Mouse (Mus musculus) limb, embryonic 14.5 days (tissue): Measurements from ENCODE around the gene Glmp. TPM values are rescaled to one million over a fixed set of nuclear protein-coding genes. Genes with fewer than 3 reads are reported as not detected.
A peak's percentile ranks its signal among the peaks of the same experiment; 100 is the strongest.

Experiments
- ATAC-seq: fragments of 200-750 bp; cut with Nextera tagmentation; 2 replicates; pipeline ENCODE4 v1.8.0; 2017; ENCODE audit warnings: low read depth, moderate number of reproducible peaks, moderate TSS enrichment; ENCODE audit not compliant: low FRiP score
- DNase-seq: peaks from one replicate; pipeline ENCODE4 v3.0.0-alpha.2; 2015; ENCODE audit warnings: low spot score
- H3K27ac ChIP-seq: fragments of 300-500 bp; sonication (generic); replicated peaks from 2 replicates; pipeline ENCODE4 v1.5.1; 2014; ENCODE audit warnings: low read depth, mild to moderate bottlenecking, low read length, moderate library complexity, mixed read lengths
- H3K27me3 ChIP-seq: fragments of 300-500 bp; sonication (generic); 2 replicates; pipeline ENCODE4 v1.6.1; 2014; ENCODE audit warnings: low read length, mixed read lengths; ENCODE audit not compliant: control insufficient read depth, insufficient read depth
- H3K36me3 ChIP-seq: fragments of 300-500 bp; sonication (generic); 2 replicates; pipeline ENCODE4 v1.6.1; 2014; ENCODE audit warnings: mild to moderate bottlenecking, low read length, moderate library complexity, mixed read lengths; ENCODE audit not compliant: control insufficient read depth, insufficient read depth
- H3K4me1 ChIP-seq: fragments of 300-500 bp; sonication (generic); 2 replicates; pipeline ENCODE4 v1.6.1; 2014; ENCODE audit warnings: antibody characterized with exemption, low read length, mixed read lengths; ENCODE audit not compliant: control insufficient read depth, insufficient read depth
- H3K4me2 ChIP-seq: fragments of 300-500 bp; sonication (generic); replicated peaks from 2 replicates; pipeline ENCODE4 v1.6.1; 2014; ENCODE audit warnings: low read depth, mild to moderate bottlenecking, low read length, moderate library complexity; ENCODE audit not compliant: severe bottlenecking
- H3K4me3 ChIP-seq: fragments of 300-500 bp; sonication (generic); replicated peaks from 2 replicates; pipeline ENCODE4 v1.5.1; 2014; ENCODE audit warnings: low read length
- H3K9ac ChIP-seq: fragments of 300-500 bp; sonication (generic); 2 replicates; pipeline ENCODE4 v1.6.1; 2014; ENCODE audit warnings: mild to moderate bottlenecking, low read depth, low read length, moderate library complexity; ENCODE audit not compliant: severe bottlenecking
- H3K9me3 ChIP-seq: fragments of 300-500 bp; sonication (generic); 2 replicates; pipeline ENCODE4 v1.6.1; 2016; ENCODE audit warnings: low read length; ENCODE audit not compliant: control insufficient read depth
- POLR2A ChIP-seq: fragments of 200-500 bp; IDR thresholded peaks from 2 replicates; pipeline ENCODE4 v1.8.0; 2012; ENCODE audit warnings: inconsistent platforms, mild to moderate bottlenecking, moderate library complexity, borderline replicate concordance; ENCODE audit not compliant: insufficient read depth, insufficient read length; ENCODE audit errors: extremely low read depth
- WGBS: fragments of 180-500 bp; shearing (Covaris S2); extraction: QIAGEN DNeasy Blood & Tissue Kit; methylation state at CpG from one replicate; pipeline ENCODE4 v1.1.7; 2014; 5-methylcytosine and 5-hydroxymethylcytosine counted together
- polyA plus RNA-seq, 2 experiments: library from polyadenylated mRNA; depleted of rRNA in 1 of 2; stranded (reverse) in 1 of 2; unstranded in 1 of 2; fragments of >200 nt; fragmentation: Nextera tagmentation in 1 of 2; extraction: Ambion mirVana in 1 of 2; gene quantifications; 2 replicates each; pipeline versions ENCODE4 v1.2.1 to v1.2.3; 2012 to 2014

The Glmp gene
- polyA plus RNA-seq, 2 experiments: 127 to 131 TPM

DNA sequence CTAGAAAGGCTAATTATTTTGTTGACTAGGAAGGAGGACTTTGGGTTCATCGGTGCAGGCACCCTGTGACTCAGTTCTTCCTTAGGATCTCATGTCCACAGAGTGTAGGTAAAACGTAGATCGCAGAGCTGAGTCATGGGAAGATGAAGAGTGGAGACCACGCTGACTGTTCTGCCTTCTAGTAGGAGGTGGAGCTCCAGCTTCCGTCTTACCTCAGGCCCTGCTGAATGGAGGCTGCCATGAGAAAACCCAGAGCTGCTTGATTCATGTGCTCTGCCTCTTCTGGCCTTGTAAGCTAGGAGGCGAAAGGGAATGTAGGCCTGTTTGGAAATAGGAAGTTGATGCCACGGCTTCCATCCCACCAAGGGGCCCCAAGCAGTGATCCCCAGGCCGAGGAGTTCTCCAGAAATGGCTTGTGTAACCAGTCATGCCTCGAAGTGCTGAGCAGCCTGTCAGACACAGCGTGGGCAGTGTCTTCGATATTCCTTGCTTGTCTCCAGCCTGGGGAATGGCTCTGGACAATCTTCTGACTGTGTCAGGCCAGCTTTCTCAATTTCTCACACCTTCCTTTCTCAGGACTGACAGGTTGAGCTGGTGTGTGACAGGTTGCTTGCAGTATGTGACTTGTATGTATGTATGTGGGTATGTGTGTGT is 12.7 kb downstream of the Glmp start:
- Histone ChIP-seq H3K27me3 (no peaks in the 10 kb centered on the region), H3K36me3 (peaks cover 12% of the 10 kb centered on the region), H3K4me2 (peak overlapping the region; percentile 64; the same call in 1 of the 2 replicates), H3K9ac (peak overlapping the region; percentile 41; the same call in 1 of the 2 replicates), H3K27ac (no peak overlapping the region), H3K9me3 (no peaks in the 10 kb centered on the region), H3K4me1 (peaks cover 12% of the 10 kb centered on the region), H3K4me3 (0 out of 2 replicates have a peak overlapping the region, but pooled peaks have one; percentile 80)
- ATAC-seq: no peak
- no peak for TF ChIP-seq POLR2A
- no peak for DNase-seq
- 80% methylated on average over 11 of the region's 11 CpGs for WGBS

DNA sequence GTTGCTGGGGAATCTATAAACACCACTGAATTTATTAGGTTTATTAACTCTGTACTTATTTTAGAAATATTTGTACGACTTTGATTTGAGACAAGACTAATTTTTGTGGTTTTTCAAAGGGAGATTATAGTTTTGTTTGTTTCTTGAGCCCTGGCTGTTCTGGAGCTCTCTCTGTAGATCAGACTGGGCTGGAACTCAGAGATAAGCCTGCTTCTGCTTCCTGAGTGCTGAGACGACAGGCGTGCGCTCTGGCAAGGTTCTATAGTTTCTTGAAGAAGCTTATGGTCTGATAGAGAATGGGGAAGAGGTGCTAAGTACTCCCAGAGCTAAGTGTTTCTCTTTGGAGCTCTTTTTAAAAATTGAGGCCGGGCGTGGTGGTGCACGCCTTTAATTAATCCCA is 13.5 kb downstream of the Glmp start:
- TF ChIP-seq POLR2A: no peak
- no peak for ATAC-seq
- Histone ChIP-seq H3K9me3 (no peaks in the 10 kb centered on the region), H3K36me3 (peaks cover 20% of the 10 kb centered on the region), H3K4me2 (no peak overlapping the region), H3K9ac (no peak overlapping the region), H3K27ac (no peak overlapping the region), H3K4me1 (peaks cover 12% of the 10 kb centered on the region), H3K4me3 (no peak overlapping the region), H3K27me3 (no peaks in the 10 kb centered on the region)
- no peak for DNase-seq
- whole genome bisulfite sequencing: 89% methylated on average over 7 of the region's 7 CpGs

DNA sequence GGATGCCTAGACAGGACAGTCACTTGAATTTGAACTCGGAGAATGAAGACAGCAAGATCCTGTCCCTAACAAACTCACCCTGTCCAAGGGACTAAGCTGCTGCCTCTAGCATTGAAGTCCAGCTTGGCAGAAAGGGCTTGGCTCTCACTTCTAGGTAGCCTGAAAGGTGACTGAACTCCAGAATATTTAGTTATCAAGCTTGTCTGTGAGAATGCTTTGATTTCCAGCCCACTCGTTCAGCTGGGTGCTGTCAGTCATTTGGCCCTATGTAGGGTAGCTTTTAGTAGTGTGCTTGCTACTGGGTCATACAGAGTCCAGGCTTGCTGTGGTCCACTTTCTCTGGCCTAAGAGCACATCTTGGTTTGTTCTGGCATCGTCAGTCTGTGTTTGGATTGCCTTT is 14.2 kb downstream of the Glmp start:
- no peak for TF ChIP-seq POLR2A
- H3K4me3 ChIP-seq: no peak overlapping the region
- no peak overlapping the region for H3K27ac ChIP-seq
- no peak overlapping the region for H3K4me2 ChIP-seq
- ATAC-seq: no peak
- no peak overlapping the region for H3K9ac ChIP-seq
- 81% methylated on average over 3 of the region's 3 CpGs for WGBS
- peaks cover 12% of the 10 kb centered on the region for H3K4me1 ChIP-seq
- no peak for DNase-seq
- no peaks in the 10 kb centered on the region for H3K27me3 ChIP-seq
- H3K36me3 ChIP-seq: peaks cover 27% of the 10 kb centered on the region
- H3K9me3 ChIP-seq: no peaks in the 10 kb centered on the region

DNA sequence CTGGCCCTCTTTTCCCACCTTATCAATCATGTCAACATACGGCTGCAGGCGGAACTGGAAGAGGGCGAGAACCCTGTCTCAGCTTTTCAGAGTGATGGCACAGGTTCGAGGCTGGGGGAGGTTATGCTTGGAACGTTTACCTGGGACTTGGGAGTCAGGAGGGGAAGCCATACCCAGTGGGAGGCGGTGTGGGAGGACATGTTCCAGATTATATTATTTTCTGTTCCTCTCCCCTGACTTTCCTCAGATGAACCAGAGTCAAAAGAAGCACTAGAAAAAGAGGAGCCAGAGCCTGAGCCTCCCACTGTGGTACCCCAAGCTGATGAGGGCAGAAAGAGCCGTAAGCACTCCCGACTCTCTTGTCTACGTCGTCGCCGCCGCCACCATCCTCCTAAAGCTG is 25.9 kb downstream of the Glmp start:
- H3K36me3 ChIP-seq: peaks cover 100% of the 10 kb centered on the region
- no peaks in the 10 kb centered on the region for H3K9me3 ChIP-seq
- H3K4me3 ChIP-seq: no peak overlapping the region
- no peak for TF ChIP-seq POLR2A
- H3K4me1 ChIP-seq: no peaks in the 10 kb centered on the region
- H3K27ac ChIP-seq: no peak overlapping the region
- 88% methylated on average over 13 of the region's 13 CpGs for WGBS
- no peak overlapping the region for H3K9ac ChIP-seq
- DNase-seq: no peak
- H3K27me3 ChIP-seq: no peaks in the 10 kb centered on the region
- no peak overlapping the region for H3K4me2 ChIP-seq
- no peak for ATAC-seq

DNA sequence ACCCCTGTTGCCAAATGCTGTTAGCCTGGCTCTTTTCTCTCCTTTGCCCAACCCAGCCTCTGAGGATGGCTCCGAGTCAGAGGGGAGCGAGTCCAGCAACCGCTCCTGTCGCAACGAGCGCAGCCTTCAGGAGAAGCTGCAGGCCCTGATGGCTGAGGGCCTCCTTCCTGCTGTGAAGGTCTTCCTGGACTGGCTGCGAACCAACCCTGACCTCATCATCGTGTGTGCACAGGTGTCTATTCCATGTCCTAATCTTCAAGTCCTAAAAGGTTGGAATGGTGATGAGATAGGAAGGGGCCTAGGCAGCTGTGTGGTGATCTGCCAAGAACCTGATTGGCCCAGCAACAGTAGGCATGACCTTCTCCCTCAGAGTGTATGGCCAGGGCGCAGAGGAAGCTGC is 28.1 kb downstream of the Glmp start:
- no peaks in the 10 kb centered on the region for H3K27me3 ChIP-seq
- TF ChIP-seq POLR2A: no peak
- H3K4me2 ChIP-seq: no peak overlapping the region
- no peaks in the 10 kb centered on the region for H3K9me3 ChIP-seq
- DNase-seq (no peak), ATAC-seq (no peak)
- H3K36me3 ChIP-seq: peaks cover 100% of the 10 kb centered on the region
- 87% methylated on average over 9 of the region's 9 CpGs for WGBS
- no peak overlapping the region for H3K4me3 ChIP-seq
- no peak overlapping the region for H3K9ac ChIP-seq
- H3K27ac ChIP-seq: no peak overlapping the region
- H3K4me1 ChIP-seq: no peaks in the 10 kb centered on the region
